Mouse (Mus musculus) frontal cortex, postnatal 25 days (tissue): Measurements from ENCODE around the gene Gm13697.
"Not testable (repeated sequence)": the region's sequence is repeated elsewhere in the genome, so short reads cannot be mapped to it uniquely, and the experiment has no call there.

Experiments
- DNase-seq, 2 experiments: peaks; one replicate each; pipeline ENCODE4 v3.0.0; 2022; ENCODE audit warnings: low spot score in 2 of 2

Gm13697 gene

DNA sequence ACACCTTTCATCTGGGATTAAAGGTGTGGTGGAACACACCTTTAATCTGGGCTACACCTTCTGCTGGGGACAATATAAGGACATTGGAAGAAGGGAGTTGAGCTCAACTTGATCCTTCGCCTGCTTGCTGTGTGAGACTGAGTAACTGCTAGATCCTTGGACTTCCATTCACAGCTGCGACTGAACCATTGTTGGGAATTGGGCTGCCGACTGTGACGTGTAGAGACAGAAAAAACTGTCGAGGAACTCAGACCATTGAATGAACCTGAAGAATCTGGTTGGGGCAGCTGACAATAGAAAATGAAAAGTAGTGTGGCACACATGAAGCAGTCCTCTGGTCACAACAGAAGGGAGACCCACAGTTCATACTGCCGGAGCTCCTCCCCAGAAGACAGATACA, at the start of gene Gm13697:
Gene Gm13697, plus strand, starts transcription at position 301 of the 400 bp plus-strand sequence.
- not testable (repeated sequence) for DNase-seq

DNA sequence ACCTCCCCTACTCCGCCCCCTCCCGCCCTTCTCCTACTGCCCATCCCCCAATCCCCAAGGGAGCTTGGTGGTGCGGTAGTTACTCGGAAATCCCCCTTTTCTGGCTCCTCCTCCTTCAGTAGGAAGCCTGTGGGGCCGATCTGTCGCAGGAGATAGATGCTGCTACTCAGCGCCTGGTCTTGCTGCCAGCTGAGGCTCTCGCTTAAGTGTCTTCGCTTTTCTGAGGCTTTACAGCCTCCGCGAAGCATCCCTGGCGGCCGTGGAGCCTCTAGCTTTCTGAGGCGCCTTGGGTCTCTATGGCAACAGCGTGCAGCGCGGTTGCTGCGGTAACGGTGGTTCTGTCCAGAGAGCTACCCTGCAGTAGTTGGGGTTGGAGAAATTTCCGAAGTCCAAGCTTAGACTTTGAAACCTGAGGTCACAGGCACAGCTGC, 43.6 kb upstream of the Gm13697 start, which contains the start of gene Zswim2:
Gene Zswim2, minus strand, starts transcription at position 298 of the 431 bp plus-strand sequence.
- peak; percentile 85 to 86 for DNase-seq

DNA sequence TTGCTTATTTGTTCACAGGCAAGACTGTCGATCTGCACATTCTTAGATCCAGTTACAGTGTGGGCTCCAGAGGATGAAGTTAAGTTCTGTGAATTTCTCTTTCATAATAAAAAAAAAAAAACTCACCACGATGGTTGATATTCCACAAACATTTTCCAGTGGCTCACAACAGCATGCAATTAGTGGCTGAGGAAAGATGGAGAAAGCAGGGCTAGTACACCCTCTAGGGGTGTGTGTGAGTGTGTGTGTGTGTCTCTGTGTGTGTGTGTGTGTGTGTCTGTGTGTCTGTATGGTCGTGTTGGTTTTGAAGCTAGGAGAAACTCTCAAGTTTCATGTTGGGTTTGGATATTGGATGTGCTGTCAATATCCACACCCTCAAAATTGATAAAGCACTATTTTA, 43.2 kb upstream of the Gm13697 start:
- DNase-seq = no peak

DNA sequence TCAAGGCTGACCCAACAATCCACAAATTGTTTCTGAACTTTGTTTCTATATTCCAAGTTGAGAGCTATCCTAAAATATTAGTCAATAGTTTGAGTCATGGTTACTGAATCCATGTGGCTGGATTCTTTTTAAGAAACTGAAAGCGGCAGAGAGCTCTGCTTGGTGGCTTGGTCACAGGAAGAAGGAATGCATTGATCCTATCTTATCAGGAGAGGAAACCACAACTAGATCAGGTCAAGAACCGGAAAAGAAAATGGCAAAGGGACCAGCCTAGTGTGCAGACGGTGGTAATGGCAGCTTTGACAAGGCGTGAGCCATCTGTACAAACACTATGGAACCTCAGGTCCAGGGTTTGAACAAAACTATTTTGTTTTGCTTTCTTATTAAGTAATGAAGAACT, 42.8 kb upstream of the Gm13697 start:
- no peak for DNase-seq

DNA sequence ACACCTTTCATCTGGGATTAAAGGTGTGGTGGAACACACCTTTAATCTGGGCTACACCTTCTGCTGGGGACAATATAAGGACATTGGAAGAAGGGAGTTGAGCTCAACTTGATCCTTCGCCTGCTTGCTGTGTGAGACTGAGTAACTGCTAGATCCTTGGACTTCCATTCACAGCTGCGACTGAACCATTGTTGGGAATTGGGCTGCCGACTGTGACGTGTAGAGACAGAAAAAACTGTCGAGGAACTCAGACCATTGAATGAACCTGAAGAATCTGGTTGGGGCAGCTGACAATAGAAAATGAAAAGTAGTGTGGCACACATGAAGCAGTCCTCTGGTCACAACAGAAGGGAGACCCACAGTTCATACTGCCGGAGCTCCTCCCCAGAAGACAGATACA, 29.1 kb upstream of the Gm13697 start, which contains the start of gene Gm13698:
Gene Gm13698, plus strand, starts transcription at position 301 of the 400 bp plus-strand sequence.
- DNase-seq = not testable (repeated sequence)

DNA sequence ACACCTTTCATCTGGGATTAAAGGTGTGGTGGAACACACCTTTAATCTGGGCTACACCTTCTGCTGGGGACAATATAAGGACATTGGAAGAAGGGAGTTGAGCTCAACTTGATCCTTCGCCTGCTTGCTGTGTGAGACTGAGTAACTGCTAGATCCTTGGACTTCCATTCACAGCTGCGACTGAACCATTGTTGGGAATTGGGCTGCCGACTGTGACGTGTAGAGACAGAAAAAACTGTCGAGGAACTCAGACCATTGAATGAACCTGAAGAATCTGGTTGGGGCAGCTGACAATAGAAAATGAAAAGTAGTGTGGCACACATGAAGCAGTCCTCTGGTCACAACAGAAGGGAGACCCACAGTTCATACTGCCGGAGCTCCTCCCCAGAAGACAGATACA, 23.3 kb upstream of the Gm13697 start, which contains the start of gene Gm13693:
Gene Gm13693, plus strand, starts transcription at position 301 of the 400 bp plus-strand sequence.
- not testable (repeated sequence) for DNase-seq

DNA sequence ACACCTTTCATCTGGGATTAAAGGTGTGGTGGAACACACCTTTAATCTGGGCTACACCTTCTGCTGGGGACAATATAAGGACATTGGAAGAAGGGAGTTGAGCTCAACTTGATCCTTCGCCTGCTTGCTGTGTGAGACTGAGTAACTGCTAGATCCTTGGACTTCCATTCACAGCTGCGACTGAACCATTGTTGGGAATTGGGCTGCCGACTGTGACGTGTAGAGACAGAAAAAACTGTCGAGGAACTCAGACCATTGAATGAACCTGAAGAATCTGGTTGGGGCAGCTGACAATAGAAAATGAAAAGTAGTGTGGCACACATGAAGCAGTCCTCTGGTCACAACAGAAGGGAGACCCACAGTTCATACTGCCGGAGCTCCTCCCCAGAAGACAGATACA, 17.5 kb upstream of the Gm13697 start, which contains the start of gene Gm13695:
Gene Gm13695, plus strand, starts transcription at position 301 of the 400 bp plus-strand sequence.
- DNase-seq = not testable (repeated sequence)

DNA sequence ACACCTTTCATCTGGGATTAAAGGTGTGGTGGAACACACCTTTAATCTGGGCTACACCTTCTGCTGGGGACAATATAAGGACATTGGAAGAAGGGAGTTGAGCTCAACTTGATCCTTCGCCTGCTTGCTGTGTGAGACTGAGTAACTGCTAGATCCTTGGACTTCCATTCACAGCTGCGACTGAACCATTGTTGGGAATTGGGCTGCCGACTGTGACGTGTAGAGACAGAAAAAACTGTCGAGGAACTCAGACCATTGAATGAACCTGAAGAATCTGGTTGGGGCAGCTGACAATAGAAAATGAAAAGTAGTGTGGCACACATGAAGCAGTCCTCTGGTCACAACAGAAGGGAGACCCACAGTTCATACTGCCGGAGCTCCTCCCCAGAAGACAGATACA, 11.7 kb upstream of the Gm13697 start, which contains the start of gene Gm13696:
Gene Gm13696, plus strand, starts transcription at position 301 of the 400 bp plus-strand sequence.
- DNase-seq = not testable (repeated sequence)

DNA sequence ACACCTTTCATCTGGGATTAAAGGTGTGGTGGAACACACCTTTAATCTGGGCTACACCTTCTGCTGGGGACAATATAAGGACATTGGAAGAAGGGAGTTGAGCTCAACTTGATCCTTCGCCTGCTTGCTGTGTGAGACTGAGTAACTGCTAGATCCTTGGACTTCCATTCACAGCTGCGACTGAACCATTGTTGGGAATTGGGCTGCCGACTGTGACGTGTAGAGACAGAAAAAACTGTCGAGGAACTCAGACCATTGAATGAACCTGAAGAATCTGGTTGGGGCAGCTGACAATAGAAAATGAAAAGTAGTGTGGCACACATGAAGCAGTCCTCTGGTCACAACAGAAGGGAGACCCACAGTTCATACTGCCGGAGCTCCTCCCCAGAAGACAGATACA, 5.9 kb upstream of the Gm13697 start, which contains the start of gene Gm13694:
Gene Gm13694, plus strand, starts transcription at position 301 of the 400 bp plus-strand sequence.
- not testable (repeated sequence) for DNase-seq

DNA sequence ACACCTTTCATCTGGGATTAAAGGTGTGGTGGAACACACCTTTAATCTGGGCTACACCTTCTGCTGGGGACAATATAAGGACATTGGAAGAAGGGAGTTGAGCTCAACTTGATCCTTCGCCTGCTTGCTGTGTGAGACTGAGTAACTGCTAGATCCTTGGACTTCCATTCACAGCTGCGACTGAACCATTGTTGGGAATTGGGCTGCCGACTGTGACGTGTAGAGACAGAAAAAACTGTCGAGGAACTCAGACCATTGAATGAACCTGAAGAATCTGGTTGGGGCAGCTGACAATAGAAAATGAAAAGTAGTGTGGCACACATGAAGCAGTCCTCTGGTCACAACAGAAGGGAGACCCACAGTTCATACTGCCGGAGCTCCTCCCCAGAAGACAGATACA, 5.7 kb downstream of the Gm13697 start, which contains the start of gene Gm13691:
Gene Gm13691, plus strand, starts transcription at position 301 of the 400 bp plus-strand sequence.
- DNase-seq = not testable (repeated sequence)

DNA sequence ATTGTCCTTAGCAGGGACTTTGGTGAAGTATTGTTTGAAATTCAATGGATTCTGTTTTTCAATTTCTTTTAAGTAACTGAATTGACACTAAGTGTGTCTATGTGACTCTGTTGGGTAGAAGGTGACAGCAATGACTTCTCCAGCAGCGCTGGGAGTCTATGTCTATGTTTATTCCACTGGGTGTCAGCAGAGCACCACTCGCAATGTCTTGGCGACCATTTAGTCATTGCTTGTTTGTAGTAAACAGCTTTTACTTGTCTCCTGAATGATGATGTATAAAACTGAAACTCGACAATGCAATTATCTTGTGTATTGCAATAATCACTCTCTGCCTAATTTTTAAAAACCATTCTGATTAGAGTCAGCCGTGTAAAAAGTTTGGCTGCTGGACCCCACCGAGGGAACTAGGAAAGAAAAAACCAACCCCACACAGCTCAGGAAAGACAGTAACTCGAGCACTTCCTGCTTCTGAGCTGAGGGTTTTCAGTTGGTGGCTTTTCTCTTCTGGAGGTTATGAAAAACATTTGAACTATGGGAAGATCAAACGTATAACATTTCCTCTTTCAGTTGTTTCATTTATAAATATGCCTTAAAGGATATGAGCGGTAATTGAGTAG, 9.2 kb downstream of the Gm13697 start:
- not testable (repeated sequence) for DNase-seq

DNA sequence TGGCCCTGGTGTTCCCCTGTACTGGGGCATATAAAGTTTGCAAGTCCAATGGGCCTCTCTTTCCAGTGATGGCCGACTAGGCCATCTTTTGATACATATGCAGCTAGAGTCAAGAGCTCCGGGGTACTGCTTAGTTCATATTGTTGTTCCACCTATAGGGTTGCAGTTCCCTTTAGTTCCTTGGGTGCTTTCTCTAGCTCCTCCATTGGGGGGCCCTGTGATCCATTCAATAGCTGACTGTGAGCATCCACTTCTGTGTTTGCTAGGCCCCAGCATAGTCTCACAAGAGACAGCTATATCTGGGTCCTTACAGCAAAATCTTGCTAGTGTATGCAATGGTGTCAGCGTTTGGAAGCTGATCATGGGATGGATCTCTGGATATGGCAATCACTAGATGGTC, 10.0 kb downstream of the Gm13697 start:
- not testable (repeated sequence) for DNase-seq

DNA sequence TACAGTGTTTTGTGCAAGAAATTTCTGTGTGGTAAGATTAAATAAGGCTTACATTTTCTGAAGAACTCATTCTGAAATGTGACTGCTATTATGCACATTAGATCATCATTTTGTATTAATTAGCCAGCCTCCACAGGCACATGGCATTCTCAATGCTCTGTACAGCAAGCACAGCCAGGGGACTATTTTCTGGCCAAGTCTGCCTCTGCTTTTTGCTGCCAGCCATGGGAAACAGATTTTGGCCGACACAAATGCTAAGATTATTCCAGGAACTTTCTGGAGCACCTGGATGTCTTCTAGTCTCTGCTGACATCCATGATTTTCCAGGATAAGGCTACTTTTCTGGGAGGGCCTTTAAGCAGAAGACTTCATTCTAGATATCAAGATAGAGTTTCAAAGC, 24.4 kb downstream of the Gm13697 start:
- no peak for DNase-seq

DNA sequence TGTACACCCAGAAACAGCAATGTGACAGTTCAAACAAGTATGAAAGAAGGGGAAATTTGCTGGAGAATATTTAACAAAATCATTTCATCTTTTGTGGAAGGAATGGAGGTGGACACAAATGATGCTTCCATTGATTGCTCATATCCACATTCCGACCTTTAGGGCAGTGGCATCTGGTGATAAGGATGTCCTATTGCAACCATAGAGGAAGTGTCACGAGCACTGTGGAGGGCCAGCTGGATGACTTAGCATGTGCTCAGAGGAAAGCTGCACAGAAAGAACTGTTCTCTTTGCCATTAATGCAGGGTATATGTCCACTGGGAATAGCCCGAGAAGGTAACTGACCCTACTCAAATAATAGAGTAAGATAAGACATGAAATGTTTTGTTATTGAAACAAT, 25.3 kb downstream of the Gm13697 start:
- DNase-seq = no peak

DNA sequence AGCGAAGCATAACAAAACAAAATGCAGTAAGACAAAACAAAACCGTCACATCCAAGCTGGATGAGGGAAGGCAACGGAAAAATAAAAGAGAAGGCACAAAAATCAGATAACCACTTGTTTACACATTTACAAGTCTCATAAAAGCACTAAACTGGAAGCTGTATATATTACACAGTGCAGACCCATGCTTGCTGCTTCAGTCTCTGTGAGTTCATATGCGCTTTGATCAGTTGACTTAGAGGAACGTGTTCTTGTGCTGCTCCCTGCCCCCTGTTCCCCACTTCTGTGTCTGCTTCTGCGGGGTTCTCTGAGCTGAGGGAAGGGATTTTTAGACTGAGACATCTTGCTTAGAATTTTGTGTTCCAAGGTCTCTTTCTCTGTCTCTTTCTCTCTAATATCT, 30.0 kb downstream of the Gm13697 start:
- DNase-seq = no peak

DNA sequence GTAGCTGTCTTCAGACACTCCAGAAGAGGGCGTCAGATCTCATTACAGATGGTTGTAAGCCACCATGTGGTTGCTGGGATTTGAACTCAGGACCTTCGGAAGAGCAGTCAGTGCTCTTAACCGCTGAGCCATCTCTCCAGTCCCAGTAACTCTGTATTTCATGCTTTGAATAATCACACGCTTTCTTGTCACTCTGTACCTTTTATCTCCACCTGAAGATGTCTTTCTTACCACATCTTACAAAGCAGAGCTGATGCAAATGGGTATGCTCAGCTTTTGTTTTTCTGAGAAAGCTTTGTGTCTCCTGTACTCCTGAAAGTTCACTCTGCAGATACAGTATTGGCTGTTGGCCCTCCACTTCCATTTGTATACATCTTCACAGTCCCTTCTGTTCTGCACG, 31.7 kb downstream of the Gm13697 start:
- DNase-seq = not testable (repeated sequence)

DNA sequence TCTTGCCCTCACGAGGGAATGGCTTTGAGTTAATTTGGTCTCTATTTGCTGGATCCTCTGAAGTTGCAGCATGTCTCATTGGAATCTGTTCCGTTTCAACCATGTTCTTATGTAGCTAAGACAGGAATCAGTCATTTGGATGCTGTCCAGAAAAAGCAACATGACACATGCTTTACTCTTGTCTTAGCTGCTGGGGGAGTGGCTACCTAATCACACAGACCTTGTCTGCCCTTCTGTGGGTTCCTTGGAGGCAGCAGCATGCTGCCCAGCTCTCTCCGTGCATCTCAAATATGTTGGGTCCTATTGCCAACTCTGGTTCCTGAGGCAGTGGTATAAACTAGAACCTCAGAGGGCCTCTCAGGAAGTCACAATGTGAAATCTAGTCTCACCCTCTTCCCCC, 33.8 kb downstream of the Gm13697 start:
- DNase-seq = no peak

DNA sequence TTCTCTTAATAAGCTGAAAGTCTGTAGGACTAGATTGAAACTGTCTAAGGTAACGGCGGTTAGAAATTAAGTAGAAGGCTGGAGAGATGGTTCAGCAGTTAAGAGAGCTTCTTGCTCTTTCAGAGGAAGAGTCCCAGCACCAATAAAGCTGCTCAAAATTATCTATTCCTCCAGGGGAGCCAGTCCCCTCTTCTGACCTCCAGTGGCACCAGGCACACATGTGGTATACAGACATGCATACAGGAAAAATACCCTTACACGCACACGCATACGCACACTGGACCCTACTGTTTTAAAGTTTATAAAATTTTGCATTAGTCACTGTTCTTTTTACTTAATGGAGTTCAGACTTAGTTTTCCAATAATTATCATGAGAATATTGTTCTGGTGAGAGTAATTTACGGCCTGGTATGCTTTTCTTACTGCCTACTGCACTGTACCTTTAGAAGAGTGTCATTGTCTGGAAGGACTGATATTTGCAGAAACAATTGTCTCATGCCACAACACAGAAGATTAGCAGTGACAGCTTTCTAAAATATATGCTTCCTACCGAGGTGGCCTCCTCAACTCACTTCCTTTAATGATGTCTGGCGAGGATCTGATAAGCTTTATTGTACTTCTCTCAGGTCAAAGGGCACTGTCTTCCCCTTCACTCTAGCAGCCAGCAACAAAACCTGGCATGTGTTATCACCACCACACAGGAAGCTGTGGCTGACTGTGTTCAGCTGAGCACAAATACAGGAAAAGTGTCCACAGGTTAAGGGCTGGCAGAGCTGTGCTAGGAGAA, 35.2 kb downstream of the Gm13697 start:
- no peak for DNase-seq

DNA sequence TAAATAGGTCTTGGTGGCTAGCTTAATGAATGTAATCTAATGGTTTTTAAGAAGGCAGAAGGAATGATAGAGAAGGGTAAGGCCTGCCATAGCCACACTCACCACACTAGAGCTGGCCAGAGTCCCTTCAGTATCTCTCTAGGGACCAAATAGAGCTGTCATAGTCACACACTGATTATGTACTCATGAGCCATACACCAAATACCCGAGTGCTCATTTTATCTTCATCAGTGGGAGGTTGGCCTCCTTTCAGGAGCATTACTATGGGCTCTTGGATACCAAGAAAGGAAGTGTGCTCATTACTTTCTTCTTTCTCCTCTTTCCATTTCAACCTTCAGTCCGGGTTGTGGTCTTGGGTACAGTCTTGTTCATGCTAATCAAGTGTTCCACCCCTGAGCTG, 37.4 kb downstream of the Gm13697 start:
- DNase-seq = no peak

DNA sequence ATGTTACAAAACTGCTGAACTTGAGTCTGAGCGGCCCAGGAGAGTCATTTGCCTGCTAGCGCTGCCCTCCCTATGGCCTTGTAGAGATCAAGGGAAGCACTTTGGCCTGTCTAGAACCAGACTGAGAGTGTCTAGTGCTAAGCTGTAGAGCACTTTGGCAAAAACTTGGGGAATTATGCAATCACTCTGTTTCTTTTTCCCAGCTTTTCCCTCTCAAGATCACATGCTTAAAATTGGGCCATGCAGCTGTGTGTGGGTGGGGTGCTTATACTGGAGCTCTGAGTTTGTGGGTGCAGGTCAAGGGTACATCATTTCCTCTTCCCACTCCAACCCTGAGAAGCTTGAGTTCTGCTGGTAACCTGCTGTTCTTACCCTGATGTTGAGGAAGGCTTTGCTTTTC, 38.4 kb downstream of the Gm13697 start:
- DNase-seq = peak in 1 of 2 experiments; percentile 19

DNA sequence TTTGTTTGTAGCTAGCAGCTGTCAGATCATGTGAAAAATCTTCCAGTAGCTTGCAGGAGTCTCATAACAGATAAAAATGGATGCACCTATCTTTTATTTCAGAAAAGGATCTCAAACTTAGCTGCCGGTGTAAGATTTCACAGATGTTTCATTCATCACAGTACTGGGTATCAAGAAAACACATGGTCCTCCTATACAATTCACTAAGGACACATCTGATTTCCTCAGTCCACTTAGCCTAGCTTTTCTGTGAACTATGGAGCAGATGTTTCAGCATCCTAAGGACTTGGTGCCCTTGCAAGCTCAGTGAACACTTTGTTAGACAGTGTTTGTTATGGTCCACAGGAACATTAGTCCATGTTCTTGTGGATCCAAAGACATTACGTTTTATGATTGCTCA, 38.8 kb downstream of the Gm13697 start:
- no peak for DNase-seq

DNA sequence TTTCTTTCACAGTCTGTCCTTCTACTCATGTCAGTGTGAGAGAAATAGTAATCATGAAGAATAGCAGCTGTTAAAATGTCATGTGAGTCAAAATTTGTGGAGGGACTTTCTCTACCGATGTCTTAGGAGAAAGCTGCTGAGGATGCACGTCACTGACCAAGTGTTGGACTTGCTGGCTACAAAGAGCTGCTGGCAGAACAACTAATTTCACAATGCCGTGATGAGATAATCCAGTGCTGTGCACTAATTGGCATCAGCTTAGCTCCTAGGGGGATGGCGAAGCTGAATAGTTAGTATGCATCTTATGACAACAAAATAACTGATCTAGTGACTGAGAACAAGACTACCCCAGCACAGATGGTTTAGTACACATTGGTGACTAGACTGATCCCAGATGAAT, 40.7 kb downstream of the Gm13697 start:
- DNase-seq = no peak
